Mouse (Mus musculus) colon, adult 2 months (tissue): ENCODE results near the gene U2af2. TPM values are rescaled to one million over a fixed set of nuclear protein-coding genes. Genes with fewer than 3 reads are reported as not detected.

Experiments
- polyA plus RNA-seq: library from polyadenylated mRNA; depleted of rRNA; stranded (reverse); fragments of >200 nt; gene quantifications from 2 replicates; pipeline ENCODE4 v1.2.3, GENCODE M21; 2012; rRNA removed

Gene U2af2
- 136 and 150 TPM in 2 replicates for polyA plus RNA-seq

GRCm38 (mm10) chr7:5061774-5062359, at the start of gene U2af2:
Gene U2af2 (plus strand): TSS chr7:5062143.

DNA sequence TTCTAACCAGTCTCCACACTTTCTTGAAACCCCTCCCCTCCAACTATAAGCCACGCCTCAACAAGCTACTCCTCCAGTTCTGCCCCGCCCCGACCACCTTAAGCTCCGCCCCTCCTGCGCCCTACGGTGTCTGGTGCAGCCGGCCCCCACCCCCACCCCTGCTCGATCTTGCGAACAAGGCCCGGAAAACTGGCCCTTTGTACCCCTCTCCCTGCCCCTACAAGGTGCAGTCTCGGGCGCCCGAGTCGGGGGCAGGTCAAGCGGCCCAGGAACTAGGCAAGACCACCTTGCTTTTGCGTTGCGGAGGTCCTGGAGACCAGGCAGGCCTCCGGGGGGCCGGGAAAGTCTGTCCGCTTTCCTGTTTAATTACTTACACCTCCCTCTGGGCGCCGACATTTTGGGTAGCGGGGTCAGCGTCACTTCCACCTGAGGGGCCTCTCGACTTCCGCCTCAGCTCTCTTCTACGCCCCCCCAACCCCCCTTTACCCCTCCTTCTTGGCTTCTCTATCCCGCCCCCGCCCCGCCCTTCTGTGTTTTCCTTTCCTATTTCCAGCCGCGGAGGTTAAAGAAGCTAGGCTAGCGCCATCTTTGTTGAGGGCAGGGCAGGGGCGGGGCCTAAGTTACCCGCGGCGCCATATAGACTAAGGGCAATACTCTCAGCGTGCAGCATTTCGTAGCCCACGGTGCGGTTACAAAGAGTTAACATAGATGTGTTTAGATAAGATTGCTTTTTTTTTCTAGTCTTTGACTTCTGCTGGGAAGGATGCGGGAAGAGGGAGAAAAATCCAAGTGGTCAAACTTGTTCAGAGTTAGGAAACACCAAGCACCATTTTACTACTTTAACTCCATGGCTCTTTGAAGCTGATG, 47.5 kb upstream of the U2af2 start, which contains the start of the genes Zfp524 and Fiz1:
TSS of gene Zfp524 (plus strand) at position 165 of the 867 bp plus-strand sequence.
TSS of gene Fiz1 (minus strand) at position 447 of the 867 bp plus-strand sequence.

GRCm38 (mm10) chr7:5015118-5016001, 46.6 kb upstream of the U2af2 start, which contains the start of gene Gm44973:
Gene Gm44973 (plus strand): TSS chr7:5015496.

DNA sequence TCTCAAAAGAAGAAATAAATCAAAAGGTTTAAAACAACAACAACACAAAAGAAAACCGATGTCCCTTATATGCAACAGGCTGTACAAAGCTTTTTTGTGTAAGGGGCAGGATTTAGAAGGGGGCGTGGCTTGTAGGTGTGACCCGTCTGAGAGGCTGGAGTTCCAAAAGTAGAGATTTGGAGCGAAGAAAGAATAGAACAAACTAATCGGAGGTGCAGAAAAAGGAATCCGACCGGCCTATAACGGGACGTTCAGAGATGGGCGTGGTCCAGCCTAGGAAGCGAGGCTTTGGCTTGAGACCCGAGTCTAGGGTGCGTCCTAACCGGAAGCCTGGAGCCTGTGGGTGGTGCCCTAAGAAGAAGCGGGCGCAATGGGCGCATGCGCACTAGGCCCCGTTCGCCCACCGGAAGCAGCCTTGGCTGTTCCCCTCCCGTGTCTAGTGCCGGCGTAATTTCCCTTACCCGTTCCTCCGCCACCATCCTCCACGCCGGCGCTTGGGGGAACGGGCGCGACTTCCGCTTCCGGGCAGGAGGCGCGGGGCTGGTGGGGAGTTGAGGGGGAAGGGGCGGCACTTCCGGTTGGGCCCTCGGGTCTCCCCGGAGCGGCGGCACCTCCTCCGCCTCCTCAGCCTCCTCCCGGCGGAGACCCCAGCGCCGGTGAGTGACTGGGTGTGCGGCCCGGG, 41.8 kb upstream of the U2af2 start, which contains the start of the genes Zfp865 and Ccdc106:
TSS of gene Zfp865 (plus strand) at position 377 of the 682 bp plus-strand sequence.
TSS of gene Ccdc106 (plus strand) at position 554 of the 682 bp plus-strand sequence.

GRCm38 (mm10) chr7:5033818-5034217, 28.1 kb upstream of the U2af2 start, which contains the start of gene 4632433K11Rik:
Gene 4632433K11Rik (plus strand): TSS chr7:5034118.

GRCm38 (mm10) chr7:5038109-5038732, 23.7 kb upstream of the U2af2 start, which contains the start of gene Zfp784:
Gene Zfp784 (minus strand): TSS chr7:5038446.

GRCm38 (mm10) chr7:5051193-5052192, 10.4 kb upstream of the U2af2 start, which contains the start of gene Zfp580:
Gene Zfp580 (plus strand): TSS chr7:5051538.

GRCm38 (mm10) chr7:5080010-5080751, 18.2 kb downstream of the U2af2 start, which contains the start of gene Epn1:
Gene Epn1 (plus strand): TSS chr7:5080235.

GRCm38 (mm10) chr7:5116850-5117249, 54.9 kb downstream of the U2af2 start, which contains the start of gene Rfpl4:
Gene Rfpl4 (minus strand): TSS chr7:5116950.

DNA sequence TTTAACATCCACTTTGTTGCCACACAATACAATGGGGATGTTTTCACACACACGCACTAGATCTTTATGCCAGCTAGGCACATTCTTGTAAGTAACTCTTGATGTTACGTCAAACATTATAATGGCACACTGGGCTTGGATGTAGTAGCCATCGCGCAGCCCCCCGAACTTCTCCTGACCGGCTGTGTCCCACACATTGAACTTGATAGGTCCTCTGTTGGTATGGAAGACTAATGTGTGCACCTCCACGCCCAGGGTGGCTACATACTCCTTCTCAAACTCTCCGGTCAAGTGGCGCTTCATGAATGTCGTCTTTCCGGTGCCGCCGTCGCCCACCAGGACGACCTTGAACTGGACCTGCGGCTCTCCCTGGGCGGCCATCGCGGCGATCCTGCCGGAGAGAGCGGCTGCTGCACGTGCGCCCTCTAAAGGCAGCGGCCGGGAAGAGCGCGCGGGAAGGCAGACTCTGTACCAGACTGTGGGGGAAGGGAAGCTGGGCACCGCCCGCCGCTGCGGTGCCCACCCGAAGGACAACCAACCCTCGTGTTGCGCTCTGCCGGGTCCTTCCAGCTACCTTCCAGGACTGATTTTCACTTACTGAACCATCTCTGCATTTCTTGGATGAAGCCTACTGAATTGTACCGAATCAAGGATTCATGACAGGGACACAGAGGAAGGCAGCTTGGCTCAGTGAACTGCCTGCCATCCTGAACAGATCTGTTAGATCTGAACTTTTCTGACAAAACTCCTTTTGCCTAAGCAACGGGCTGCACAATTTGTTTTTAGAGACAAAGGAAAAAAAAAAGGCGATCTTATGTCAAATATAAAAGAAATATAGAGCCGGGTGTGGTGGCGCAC, 63.8 kb downstream of the U2af2 start, which contains the start of gene Rasl2-9:
TSS of gene Rasl2-9 (minus strand) at position 402 of the 858 bp plus-strand sequence.

Other genes with a start within 250 kb of the U2af2 start
- 143 and 257 TPM in 2 replicates for gene Ube2s, start 249.6 kb upstream of the U2af2 start, polyA plus RNA-seq
- 2.0 and 2.8 TPM in 2 replicates for gene Shisa7, start 217.4 kb upstream of the U2af2 start, polyA plus RNA-seq
- gene Isoc2b, start 191.9 kb upstream of the U2af2 start, polyA plus RNA-seq, result 40.8 and 52.6 TPM in 2 replicates
- gene Isoc2a, start 185.0 kb upstream of the U2af2 start, polyA plus RNA-seq, result 18.6 and 21.4 TPM in 2 replicates
- 0.08 TPM in 1 of 2 replicates, not detected in the other for gene Gm36210, start 155.6 kb upstream of the U2af2 start, polyA plus RNA-seq
- gene Zfp628, start 146.9 kb upstream of the U2af2 start, polyA plus RNA-seq, result 31.6 and 31.7 TPM in 2 replicates
- 16.0 and 18.1 TPM in 2 replicates for gene Nat14, start 140.1 kb upstream of the U2af2 start, polyA plus RNA-seq
- 12.0 and 12.4 TPM in 2 replicates for gene Ssc5d, start 136.4 kb upstream of the U2af2 start, polyA plus RNA-seq
- 0.09 and 0.30 TPM in 2 replicates for gene Sbk2, start 97.7 kb upstream of the U2af2 start, polyA plus RNA-seq
- 0.28 TPM in 1 of 2 replicates, not detected in the other for gene Sbk3, start 91.0 kb upstream of the U2af2 start, polyA plus RNA-seq
- gene Zfp579, start 66.0 kb upstream of the U2af2 start, polyA plus RNA-seq, result 60.1 and 63.9 TPM in 2 replicates
- 58.6 and 61.0 TPM in 2 replicates for gene Zfp524, start 47.7 kb upstream of the U2af2 start, polyA plus RNA-seq
- 35.6 and 36.3 TPM in 2 replicates for gene Fiz1, start 47.4 kb upstream of the U2af2 start, polyA plus RNA-seq
- 0.35 TPM in 1 of 2 replicates, not detected in the other for gene Gm44973, start 46.6 kb upstream of the U2af2 start, polyA plus RNA-seq
- gene Zfp865, start 41.8 kb upstream of the U2af2 start, polyA plus RNA-seq, result 37.3 and 43.2 TPM in 2 replicates
- gene Ccdc106, start 41.6 kb upstream of the U2af2 start, polyA plus RNA-seq, result 3.0 and 3.6 TPM in 2 replicates
- not detected in 2 replicates for gene 4632433K11Rik, start 28.0 kb upstream of the U2af2 start, polyA plus RNA-seq
- gene Zfp784, start 23.7 kb upstream of the U2af2 start, polyA plus RNA-seq, result 6.4 and 8.7 TPM in 2 replicates
- gene Zfp580, start 10.6 kb upstream of the U2af2 start, polyA plus RNA-seq, result 15.7 and 17.3 TPM in 2 replicates
- gene Epn1, start 18.1 kb downstream of the U2af2 start, polyA plus RNA-seq, result 351 and 358 TPM in 2 replicates
- not detected in 2 replicates for gene Rfpl4, start 54.8 kb downstream of the U2af2 start, polyA plus RNA-seq
- gene Rasl2-9, start 63.8 kb downstream of the U2af2 start, polyA plus RNA-seq, result 0.22 and 0.27 TPM in 2 replicates
- gene Vmn1r55, start 87.5 kb downstream of the U2af2 start, polyA plus RNA-seq, result not detected in 2 replicates
- not detected in 2 replicates for gene Vmn1r56, start 134.6 kb downstream of the U2af2 start, polyA plus RNA-seq
- gene Vmn1r57, start 156.3 kb downstream of the U2af2 start, polyA plus RNA-seq, result not detected in 2 replicates